Mouse (Mus musculus) right cerebral cortex, postnatal 25 days (tissue): Measurements from ENCODE around the gene Atp8b4.
"Not testable (repeated sequence)": the region's sequence is repeated elsewhere in the genome, so short reads cannot be mapped to it uniquely, and the experiment has no call there.

Experiments used
- DNase-seq: peaks from one replicate; pipeline ENCODE4 v3.0.0; 2022

Gene Atp8b4

GRCm38 (mm10) chr2:126495832-126496695 lies 4.4 kb downstream of the Atp8b4 start:
- DNase-seq: no peak

GRCm38 (mm10) chr2:126495230-126495629 lies 5.2 kb downstream of the Atp8b4 start:
- DNase-seq: no peak

- no peak for DNase-seq
Observed at GRCm38 (mm10) chr2:126493306-126493705, 7.2 kb downstream of the Atp8b4 start.

- DNase-seq: no peak
Observed at GRCm38 (mm10) chr2:126492713-126493112, 7.8 kb downstream of the Atp8b4 start.

- no peak for DNase-seq
Observed at GRCm38 (mm10) chr2:126491446-126491845, 9.0 kb downstream of the Atp8b4 start.

GRCm38 (mm10) chr2:126490573-126490972 lies 9.9 kb downstream of the Atp8b4 start:
- DNase-seq: no peak

- DNase-seq: no peak
Observed at GRCm38 (mm10) chr2:126485262-126486017, 15.0 kb downstream of the Atp8b4 start.

GRCm38 (mm10) chr2:126483337-126483736 lies 17.1 kb downstream of the Atp8b4 start:
- no peak for DNase-seq

GRCm38 (mm10) chr2:126477556-126477955 lies 22.9 kb downstream of the Atp8b4 start:
- no peak for DNase-seq

GRCm38 (mm10) chr2:126475681-126476410 lies 24.6 kb downstream of the Atp8b4 start:
- no peak for DNase-seq

GRCm38 (mm10) chr2:126474019-126474418 lies 26.5 kb downstream of the Atp8b4 start:
- DNase-seq: no peak

GRCm38 (mm10) chr2:126472836-126473235 lies 27.6 kb downstream of the Atp8b4 start:
- DNase-seq: no peak

- DNase-seq: no peak
Observed at GRCm38 (mm10) chr2:126467790-126468189, 32.7 kb downstream of the Atp8b4 start.

GRCm38 (mm10) chr2:126466391-126467134 lies 33.9 kb downstream of the Atp8b4 start:
- no peak for DNase-seq

- DNase-seq: no peak
Observed at GRCm38 (mm10) chr2:126458661-126459060, 41.8 kb downstream of the Atp8b4 start.

- DNase-seq: not testable (repeated sequence)
Observed at GRCm38 (mm10) chr2:126457759-126458158, 42.7 kb downstream of the Atp8b4 start.

- no peak for DNase-seq
Observed at GRCm38 (mm10) chr2:126450937-126451302, 49.6 kb downstream of the Atp8b4 start.

GRCm38 (mm10) chr2:126450210-126450936 lies 50.1 kb downstream of the Atp8b4 start:
- peak; percentile 11 for DNase-seq

GRCm38 (mm10) chr2:126445039-126445438 lies 55.4 kb downstream of the Atp8b4 start:
- DNase-seq: no peak

GRCm38 (mm10) chr2:126441586-126441985 lies 58.9 kb downstream of the Atp8b4 start:
- no peak for DNase-seq

GRCm38 (mm10) chr2:126434712-126435111 lies 65.8 kb downstream of the Atp8b4 start:
- no peak for DNase-seq

GRCm38 (mm10) chr2:126434305-126434704 lies 66.2 kb downstream of the Atp8b4 start:
- DNase-seq: no peak
